Mouse (Mus musculus) ES-E14 (cell line): ENCODE measurements around the gene Wfdc21. TPM values are rescaled to one million over a fixed set of nuclear protein-coding genes. Genes with fewer than 3 reads are reported as not detected.
A peak's percentile ranks its signal among the peaks of the same experiment; 100 is the strongest.

Experiments
- DNase-seq: peaks from one replicate; pipeline ENCODE4 v3.0.0-alpha.2; 2013; ENCODE audit warnings: low read depth, low spot score
- H3K27ac ChIP-seq: 2 replicates; pipeline ENCODE4 v1.5.1; 2012; ENCODE audit warnings: low read depth, mild to moderate bottlenecking, low read length, moderate library complexity, mixed read lengths; ENCODE audit not compliant: poor library complexity, insufficient read depth, severe bottlenecking
- H3K36me3 ChIP-seq: 2 replicates; pipeline ENCODE4 v1.6.1; 2012; ENCODE audit warnings: mild to moderate bottlenecking, low read length, moderate library complexity, mixed read lengths; ENCODE audit not compliant: control insufficient read depth, poor library complexity, insufficient read depth, severe bottlenecking
- H3K4me1 ChIP-seq, 2 experiments: fragments of 150-350 bp in 1 of 2; sonication (generic) in 1 of 2; 2 replicates each; pipeline ENCODE4 v1.6.1; 2012; ENCODE audit warnings: low read length in 2 of 2, mild to moderate bottlenecking in 1 of 2, mixed read lengths in 1 of 2; ENCODE audit not compliant: control insufficient read depth in 2 of 2, insufficient read depth in 2 of 2, poor library complexity in 1 of 2
- H3K4me3 ChIP-seq, 2 experiments: fragments of 150-350 bp in 1 of 2; sonication (generic) in 1 of 2; 2 replicates each; pipeline ENCODE4 v1.5.1; 2012; ENCODE audit warnings: low read length in 2 of 2, low read depth in 1 of 2, mild to moderate bottlenecking in 1 of 2, mixed read lengths in 1 of 2; ENCODE audit not compliant: insufficient read depth in 1 of 2, poor library complexity in 1 of 2, severe bottlenecking in 1 of 2
- H3K9ac ChIP-seq: 2 replicates; pipeline ENCODE4 v1.6.1; 2012; ENCODE audit warnings: low read depth, mild to moderate bottlenecking, low read length, mixed read lengths; ENCODE audit not compliant: poor library complexity, insufficient read depth, severe bottlenecking
- H3K9me3 ChIP-seq: fragments of 150-350 bp; sonication (generic); 2 replicates; pipeline ENCODE4 v1.6.1; 2012; ENCODE audit warnings: low read depth, mild to moderate bottlenecking, low read length; ENCODE audit not compliant: control insufficient read depth, insufficient read depth
- CHD2 ChIP-seq: IDR thresholded peaks from 2 replicates; pipeline ENCODE4 v1.6.1; 2014; ENCODE audit warnings: mild to moderate bottlenecking, low read depth, low read length, inconsistent platforms
- HCFC1 ChIP-seq: IDR thresholded peaks from 2 replicates; pipeline ENCODE4 v1.6.1; 2012; ENCODE audit warnings: low read length, inconsistent platforms, borderline replicate concordance; ENCODE audit not compliant: insufficient read depth
- MAFK ChIP-seq: IDR thresholded peaks from 2 replicates; pipeline ENCODE4 v1.6.1; 2014; ENCODE audit warnings: mild to moderate bottlenecking, low read depth, low read length, inconsistent platforms; ENCODE audit not compliant: insufficient read depth
- ZC3H11A ChIP-seq: IDR thresholded peaks from 2 replicates; pipeline ENCODE4 v1.6.1; 2012; ENCODE audit warnings: low read depth, mild to moderate bottlenecking, inconsistent platforms, low read length, borderline replicate concordance
- ZNF384 ChIP-seq: IDR thresholded peaks from 2 replicates; pipeline ENCODE4 v1.6.1; 2012; ENCODE audit warnings: low read depth, low read length, inconsistent platforms
- in situ Hi-C, 2 experiments: fragments of 600-800 bp; cut with MboI; formaldehyde crosslinking; loops; one replicate each; pipeline ENCODE4 v1.15.1; 2025; ENCODE audit warnings: low sequenced_read_pairs in 2 of 2, inconsistent platforms in 1 of 2; ENCODE audit not compliant: unreplicated experiment in 2 of 2
- total RNA-seq: library from RNA; depleted of rRNA; stranded (reverse); fragments of 300-350 nt; gene quantifications from 2 replicates; pipeline ENCODE4 v1.2.3, GENCODE M21; 2012

The Wfdc21 gene
- total RNA-seq, 1 experiment, result not detected

- Histone ChIP-seq H3K9ac (no peak overlapping the region), H3K27ac (no peak overlapping the region), H3K9me3 (no peaks in the 10 kb centered on the region), H3K36me3 (no peaks in the 10 kb centered on the region), H3K4me1 (no peaks in the 10 kb centered on the region), H3K4me3 (no peak overlapping the region)
- in situ Hi-C loops, result loop anchor here in 1 of 2 experiments (25.0 kb wide), 1 partner anchor 184 kb away; no protein-coding TSS in a partner anchor
- no peak for TF ChIP-seq MAFK
- TF ChIP-seq CHD2, result no peak
- no peak for TF ChIP-seq ZC3H11A
- no peak for TF ChIP-seq HCFC1
- no peak for TF ChIP-seq ZNF384
- DNase-seq, result no peak
Observed at GRCm38 (mm10) chr11:83746152-83746551, 588 bp upstream of the Wfdc21 start.

GRCm38 (mm10) chr11:83747376-83748265 lies 881 bp downstream of the Wfdc21 start:
- DNase-seq, result no peak
- TF ChIP-seq MAFK (no peak), HCFC1 (no peak), CHD2 (no peak), ZC3H11A (no peak), ZNF384 (no peak)
- Histone ChIP-seq H3K4me3 (no peak overlapping the region), H3K9ac (no peak overlapping the region), H3K9me3 (no peaks in the 10 kb centered on the region), H3K4me1 (no peaks in the 10 kb centered on the region), H3K36me3 (no peaks in the 10 kb centered on the region), H3K27ac (no peak overlapping the region)
- in situ Hi-C loops, result loop anchor here in 1 of 2 experiments (25.0 kb wide), 1 partner anchor 185 kb away; no protein-coding TSS in a partner anchor

- peak within 1 kb of the TSS; percentile 80 for H3K27ac ChIP-seq
- peaks cover 14% of the 10 kb centered on the region for H3K36me3 ChIP-seq
- H3K4me3 ChIP-seq, result peak within 1 kb of the TSS; percentile 88 to 98
- H3K9me3 ChIP-seq, result no peaks in the 10 kb centered on the region
- TF ChIP-seq ZNF384 (no peak), HCFC1 (peak; percentile 84), CHD2 (peak; percentile 63), MAFK (no peak), ZC3H11A (no peak)
- peaks cover 0 to 7% of the 10 kb centered on the region in 2 experiments; a peak in 2 of 4 replicates for H3K4me1 ChIP-seq
- in situ Hi-C loops, result no loop called here
- peak; percentile 78 for DNase-seq
- H3K9ac ChIP-seq, result peak within 1 kb of the TSS; percentile 99
Observed at GRCm38 (mm10) chr11:83753581-83754181, 6.9 kb downstream of the Wfdc21 start, which contains the start of gene Heatr6. Heatr6 (plus strand) TSS chr11:83753696.

- Histone ChIP-seq H3K4me1 (peaks cover 0 to 7% of the 10 kb centered on the region in 2 experiments; a peak in 2 of 4 replicates), H3K9ac (peak overlapping the region; percentile 99), H3K4me3 (peak overlapping the region; percentile 88 to 98), H3K36me3 (peaks cover 19% of the 10 kb centered on the region), H3K9me3 (no peaks in the 10 kb centered on the region), H3K27ac (no peak overlapping the region)
- no peak for TF ChIP-seq CHD2
- TF ChIP-seq HCFC1, result no peak
- TF ChIP-seq MAFK, result no peak
- TF ChIP-seq ZC3H11A, result no peak
- TF ChIP-seq ZNF384, result no peak
- in situ Hi-C loops, result no loop called here
- DNase-seq, result no peak
Observed at GRCm38 (mm10) chr11:83754227-83754626, 7.5 kb downstream of the Wfdc21 start.
